Mouse (Mus musculus): ENCODE results near the gene Etv3. TPM values are rescaled to one million over a fixed set of nuclear protein-coding genes. Genes with fewer than 3 reads are reported as not detected.
"Not testable (repeated sequence)": the region's sequence is repeated elsewhere in the genome, so short reads cannot be mapped to it uniquely, and the experiment has no call there.

The Etv3 gene
- 10 to 100 TPM; 16.8 to 18.7 TPM for total RNA-seq (2021)
- long read RNA-seq, experiment 1, full-length matches to known transcripts: 3 of 6 reads
- long read RNA-seq, experiment 1, partial matches to known transcripts: 0 of 6 reads
- long read RNA-seq, experiment 1, other reads (novel, unspliced or antisense): 3 of 6 reads
- long read RNA-seq, experiment 2, full-length matches to known transcripts: 5 of 14 reads
- long read RNA-seq, experiment 2, partial matches to known transcripts: 8 of 14 reads
- long read RNA-seq, experiment 2, other reads (novel, unspliced or antisense): 1 of 14 reads

DNA sequence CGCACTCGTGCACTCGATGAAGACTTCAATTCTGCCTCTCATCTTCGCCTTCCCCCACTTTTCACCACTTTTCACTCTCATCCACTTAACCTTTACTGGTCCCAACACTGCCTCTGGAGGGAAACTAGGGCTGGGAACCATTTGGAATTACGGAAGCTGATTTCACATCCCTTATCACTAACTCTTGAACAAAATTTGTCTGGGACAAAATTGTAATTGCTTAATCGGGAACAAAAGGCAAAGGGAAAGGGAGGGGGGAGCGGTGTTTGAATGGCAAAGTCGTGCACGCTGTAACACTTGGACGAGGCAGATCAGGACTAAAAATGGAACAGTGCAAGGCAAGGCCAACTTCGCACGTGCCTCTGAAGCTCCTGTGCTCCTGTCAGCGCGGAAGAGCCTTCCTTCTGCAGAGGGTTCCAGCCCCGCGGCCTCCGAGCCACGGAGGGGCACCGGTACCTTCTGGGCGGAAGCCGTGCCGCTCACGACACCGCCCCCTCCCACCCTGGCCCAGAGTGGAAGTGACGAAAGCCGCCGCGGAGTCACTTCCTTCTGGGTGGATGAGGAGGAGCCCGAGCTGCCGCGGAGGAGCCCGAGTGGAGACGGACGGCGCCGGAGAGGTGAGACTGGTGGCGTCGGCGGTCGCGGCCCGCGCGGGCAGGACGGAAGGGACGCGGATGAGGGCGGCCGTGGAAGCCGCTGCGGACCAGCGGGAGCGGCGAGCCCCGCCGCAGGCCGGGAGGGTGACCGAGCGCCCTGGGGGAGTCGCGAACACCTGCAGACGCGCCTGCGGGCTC lies at the start of gene Etv3:
Gene Etv3 (plus strand): TSS at position 365 of the 794 bp plus-strand sequence.
- peak; percentile 87 to 90 for DNase-seq (ENCODE audit: low spot score in 2 of 2)

GRCm38 (mm10) chr3:87477948-87478347 lies 47.3 kb upstream of the Etv3 start:
- intact Hi-C loops (cut with DNase I); DNase-seq (ENCODE audit: low spot score in 2 of 2): not testable (repeated sequence)

More for the DNA sequence above, at the start of gene Etv3:
- intact Hi-C loops (cut with DNase I): no loop called here

- intact Hi-C loops (cut with DNase I): not testable (repeated sequence)
Measured at GRCm38 (mm10) chr3:87478596-87478995, 46.6 kb upstream of the Etv3 start.

DNA sequence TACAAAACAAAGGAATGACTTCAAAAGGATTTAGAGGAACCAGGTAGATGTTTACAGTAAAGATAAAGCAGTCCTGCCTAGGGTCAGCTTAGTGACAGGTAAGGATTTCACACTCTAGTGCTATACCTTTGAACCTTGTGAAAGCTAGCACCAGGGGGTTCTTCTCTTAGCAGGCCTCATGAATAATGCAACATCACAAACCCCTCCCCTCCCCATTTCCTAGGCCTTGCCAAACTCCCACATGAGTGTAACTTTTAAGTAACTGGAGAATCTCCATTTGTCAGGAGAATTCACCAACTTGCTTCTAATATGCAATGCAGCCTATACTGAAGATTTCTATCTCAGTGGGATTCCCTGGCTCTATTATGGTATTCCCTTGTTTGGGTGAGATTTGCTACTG lies 46.0 kb upstream of the Etv3 start:
- intact Hi-C loops (cut with DNase I): not testable (repeated sequence)

More at GRCm38 (mm10) chr3:87478596-87478995, 46.6 kb upstream of the Etv3 start:
- DNase-seq (ENCODE audit: low spot score in 2 of 2): not testable (repeated sequence)

DNA sequence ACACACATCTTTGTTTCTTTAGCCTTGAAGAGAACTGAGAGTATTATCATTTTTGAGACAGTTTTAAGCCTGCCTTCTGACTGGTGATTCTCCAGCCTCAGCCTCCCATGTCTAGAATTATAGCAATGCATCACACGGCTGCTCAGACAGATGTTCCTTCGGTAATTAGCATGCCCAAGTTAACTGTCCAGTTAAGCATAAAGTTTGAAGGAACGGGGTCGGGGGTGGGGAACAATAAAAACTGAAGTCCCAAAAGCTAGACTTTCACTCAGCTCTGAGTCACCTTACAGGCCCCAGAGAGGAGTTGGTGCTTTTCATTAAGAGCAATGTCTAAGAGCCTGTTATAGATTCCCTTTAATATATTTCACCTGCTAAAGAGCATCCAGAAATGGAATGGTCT lies 37.8 kb upstream of the Etv3 start:
- DNase-seq (ENCODE audit: low spot score in 2 of 2): no peak
- intact Hi-C loops (cut with DNase I): no loop called here

More for the DNA sequence above, 46.0 kb upstream of the Etv3 start:
- DNase-seq (ENCODE audit: low spot score in 2 of 2): not testable (repeated sequence)

DNA sequence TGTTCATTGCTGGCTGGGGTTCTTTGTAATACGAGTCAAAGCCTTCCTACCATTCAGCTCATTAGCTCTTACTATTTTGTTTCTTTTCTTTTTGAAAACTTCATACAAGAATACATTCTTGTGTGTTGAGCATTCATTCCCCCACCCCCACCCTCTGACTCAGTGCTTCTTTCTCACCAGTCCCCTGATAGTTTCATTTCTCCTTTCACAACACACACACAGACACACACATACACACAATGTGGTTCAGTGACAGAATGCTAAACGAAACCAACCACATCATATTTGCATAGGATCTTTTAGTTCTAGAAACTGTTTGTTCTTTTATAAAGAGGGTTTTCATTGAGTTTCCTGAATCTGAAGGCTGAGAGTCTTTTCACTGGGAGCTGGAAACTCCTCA lies 37.3 kb upstream of the Etv3 start:
- no peak for DNase-seq (ENCODE audit: low spot score in 2 of 2)
- intact Hi-C loops (cut with DNase I): no loop called here

DNA sequence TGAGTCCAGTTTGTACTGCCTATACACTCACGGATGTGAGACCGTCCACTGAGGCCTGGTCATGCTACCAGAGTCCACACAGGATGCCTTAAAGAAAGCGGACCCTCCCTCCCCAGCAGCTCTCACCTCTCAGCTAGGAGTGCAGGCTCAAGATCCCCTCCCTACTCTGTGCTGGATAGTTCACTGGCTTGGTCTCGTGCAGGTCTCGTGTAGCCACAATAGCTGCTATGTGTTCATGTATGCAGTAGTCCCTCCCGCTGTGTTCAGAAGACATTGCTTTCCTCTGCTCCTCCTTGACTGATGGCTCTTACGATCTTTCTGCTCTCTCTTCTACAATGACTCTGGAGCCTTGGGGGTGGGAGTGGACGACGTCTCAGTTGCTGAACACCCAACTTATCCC lies 26.9 kb upstream of the Etv3 start:
- intact Hi-C loops (cut with DNase I): loop anchor here (2.0 kb wide), 2 partner anchors 87 to 173 kb away; no protein-coding TSS in a partner anchor
- DNase-seq (ENCODE audit: low spot score in 2 of 2): no peak

GRCm38 (mm10) chr3:87499072-87499471 lies 26.1 kb upstream of the Etv3 start:
- intact Hi-C loops (cut with DNase I): loop anchor here (2.0 kb wide), 2 partner anchors 88 to 174 kb away; no protein-coding TSS in a partner anchor

GRCm38 (mm10) chr3:87500088-87501055 lies 24.8 kb upstream of the Etv3 start:
- intact Hi-C loops (cut with DNase I): loop anchor here (5.0 kb wide), 1 partner anchor 468 kb away; no protein-coding TSS in a partner anchor
- DNase-seq (ENCODE audit: low spot score in 2 of 2): peak in 1 of 2 experiments; percentile 15

More at GRCm38 (mm10) chr3:87499072-87499471, 26.1 kb upstream of the Etv3 start:
- peak; percentile 83 to 89 for DNase-seq (ENCODE audit: low spot score in 2 of 2)

DNA sequence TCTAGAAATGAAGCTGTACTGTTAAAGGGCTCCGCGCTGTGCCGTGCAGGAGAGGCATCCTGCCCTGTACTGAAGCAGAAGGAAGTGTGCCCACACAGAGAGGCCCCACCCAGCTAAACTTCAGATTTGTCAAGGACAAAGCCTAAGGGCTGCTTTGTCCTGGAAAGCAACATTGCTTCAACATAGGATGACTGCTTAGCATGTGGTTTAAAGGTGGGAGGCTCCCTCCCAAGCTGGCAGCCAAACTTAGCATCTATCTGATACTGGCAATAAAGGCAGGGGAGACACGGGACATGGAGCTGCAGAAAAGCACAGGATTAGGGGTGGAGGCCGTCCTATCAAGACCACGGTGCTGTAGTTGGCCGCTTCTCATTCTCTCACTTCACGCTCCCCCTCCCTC lies 24.1 kb upstream of the Etv3 start:
- intact Hi-C loops (cut with DNase I): loop anchor here (5.0 kb wide), 1 partner anchor 469 kb away; no protein-coding TSS in a partner anchor
- DNase-seq (ENCODE audit: low spot score in 2 of 2): no peak

DNA sequence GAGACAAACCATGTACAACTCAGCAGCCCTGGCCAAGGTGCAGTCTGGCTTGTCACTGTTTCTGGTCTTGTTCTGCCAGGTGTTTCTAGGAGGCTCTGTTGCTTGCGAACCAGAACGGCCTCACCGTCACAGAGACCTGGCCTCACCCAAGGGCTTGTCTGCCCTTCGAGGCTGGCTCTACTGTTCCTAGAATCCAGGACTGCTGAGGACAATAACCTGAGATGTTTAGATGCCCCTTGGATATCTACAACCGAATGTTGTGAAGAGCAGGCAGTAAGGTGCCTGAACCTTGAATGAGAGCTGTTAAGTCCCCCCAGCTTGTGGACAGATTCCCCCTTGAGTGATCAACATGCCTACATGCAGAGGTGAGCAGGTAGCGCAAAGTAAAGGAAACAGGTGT lies 22.4 kb upstream of the Etv3 start:
- DNase-seq (ENCODE audit: low spot score in 2 of 2): no peak
- intact Hi-C loops (cut with DNase I): loop anchor here (2.0 to 5.0 kb wide), 2 partner anchors 260 to 470 kb away; no protein-coding TSS in a partner anchor

DNA sequence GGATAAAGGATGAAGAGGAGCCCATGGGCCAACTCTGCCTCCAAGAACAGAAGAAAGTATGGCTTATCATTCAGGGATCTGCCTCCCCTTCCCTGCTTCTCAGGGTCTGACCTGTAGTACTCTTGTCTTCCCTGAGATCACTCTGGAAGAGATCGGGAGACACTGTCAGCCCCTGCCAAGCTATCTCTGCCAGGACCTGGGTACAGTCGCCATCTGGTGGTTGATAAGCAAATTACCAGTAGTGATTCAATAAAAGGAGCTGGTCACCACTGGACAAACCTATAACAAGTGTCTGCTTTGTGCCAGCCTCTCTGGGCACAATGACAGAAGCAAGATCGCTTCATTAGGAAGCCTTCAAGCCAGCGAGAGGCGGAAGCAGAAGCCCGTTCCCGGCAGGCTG lies 20.9 kb upstream of the Etv3 start:
- DNase-seq (ENCODE audit: low spot score in 2 of 2): peak; percentile 51 to 53
- intact Hi-C loops (cut with DNase I): loop anchor here (2.0 to 5.0 kb wide), 2 partner anchors 182 to 472 kb away; no protein-coding TSS in a partner anchor

DNA sequence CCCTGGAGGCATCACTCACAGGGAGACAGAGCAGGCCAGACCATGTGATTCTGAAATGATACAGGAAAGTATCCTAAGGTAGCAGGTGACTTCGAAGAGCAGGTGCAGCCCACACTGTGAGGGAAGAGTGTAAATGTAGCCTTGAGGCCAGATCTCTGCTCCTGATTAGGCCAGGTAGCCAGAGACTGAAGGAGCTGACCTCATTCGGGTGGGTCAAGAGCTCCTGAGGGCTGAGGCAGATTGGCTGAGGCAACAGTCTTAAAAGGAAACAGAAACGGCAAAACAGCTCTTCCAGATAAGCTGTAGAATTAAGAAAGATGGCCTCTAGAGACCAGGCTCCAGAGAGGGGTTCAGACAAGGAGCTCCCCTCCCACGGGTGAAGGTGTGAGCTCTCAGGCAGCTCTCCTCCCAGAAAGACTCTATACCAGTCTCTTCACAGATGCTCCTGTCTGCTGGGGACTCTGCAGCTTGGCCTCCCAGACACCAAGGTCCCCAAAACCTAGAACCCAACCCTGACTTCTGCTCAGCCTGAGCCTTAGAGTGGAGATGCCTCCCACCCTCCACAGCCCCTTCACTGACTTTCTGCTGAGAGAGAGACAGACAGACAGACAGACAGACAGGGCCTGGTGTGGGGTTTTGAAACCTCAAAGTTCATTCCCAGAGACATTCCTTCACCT lies 20.3 kb upstream of the Etv3 start:
- no peak for DNase-seq (ENCODE audit: low spot score in 2 of 2)
- intact Hi-C loops (cut with DNase I): loop anchor here (2.0 to 5.0 kb wide), 2 partner anchors 182 to 473 kb away; no protein-coding TSS in a partner anchor

GRCm38 (mm10) chr3:87506456-87507416 lies 18.5 kb upstream of the Etv3 start:
- intact Hi-C loops (cut with DNase I): no loop called here
- no peak for DNase-seq (ENCODE audit: low spot score in 2 of 2)

GRCm38 (mm10) chr3:87508205-87508901 lies 16.9 kb upstream of the Etv3 start:
- intact Hi-C loops (cut with DNase I): loop anchor here (1.0 kb wide), 1 partner anchor 54 kb away; no protein-coding TSS in a partner anchor

GRCm38 (mm10) chr3:87509061-87509460 lies 16.1 kb upstream of the Etv3 start:
- intact Hi-C loops (cut with DNase I): no loop called here
- DNase-seq (ENCODE audit: low spot score in 2 of 2): no peak

More at GRCm38 (mm10) chr3:87508205-87508901, 16.9 kb upstream of the Etv3 start:
- DNase-seq (ENCODE audit: low spot score in 2 of 2): peak; percentile 85 to 88

GRCm38 (mm10) chr3:87510832-87511231 lies 14.4 kb upstream of the Etv3 start:
- intact Hi-C loops (cut with DNase I): no loop called here
- DNase-seq (ENCODE audit: low spot score in 2 of 2): no peak
